Mouse (Mus musculus) CH12.LX (cell line): ENCODE measurements around the gene Epb41l1.

Experiments used
- EP300 ChIP-seq: IDR thresholded peaks from 2 replicates; pipeline ENCODE4 v1.6.1; 2011; ENCODE audit warnings: low read length, improper control_type of control experiment
- POLR2A ChIP-seq: IDR thresholded peaks from 2 replicates; pipeline ENCODE4 v1.6.1; 2011; ENCODE audit warnings: low read depth, mild to moderate bottlenecking, improper control_type of control experiment, low read length
- USF1 ChIP-seq: IDR thresholded peaks from 2 replicates; pipeline ENCODE4 v1.6.1; 2014; ENCODE audit warnings: low read depth, mild to moderate bottlenecking, inconsistent platforms, low read length, improper control_type of control experiment

DNA sequence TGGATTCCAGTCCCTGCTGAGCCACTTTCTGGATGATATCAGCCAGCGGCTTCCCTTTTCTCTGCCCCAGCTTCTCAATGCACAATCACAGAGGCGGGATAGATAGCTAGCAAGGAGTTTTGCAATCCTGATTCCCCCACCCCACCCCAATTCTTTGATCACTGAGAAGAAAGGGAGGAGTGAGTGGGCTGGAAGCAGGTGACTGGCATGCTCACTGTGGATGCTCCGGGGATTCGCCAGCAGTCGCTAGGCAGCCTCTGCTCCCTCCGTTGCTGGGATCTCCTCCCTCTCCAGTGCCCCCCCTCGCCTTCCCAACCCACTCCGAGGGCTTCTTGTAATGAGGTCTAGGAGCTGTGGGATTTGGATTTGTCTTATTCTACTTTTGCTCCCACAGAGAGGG lies 12.5 kb upstream of the Epb41l1 start:
- no peak for TF ChIP-seq USF1
- no peak for TF ChIP-seq POLR2A
- TF ChIP-seq EP300 = no peak
